Mouse (Mus musculus): ENCODE results near the gene Bhmt2. TPM values are rescaled to one million over a fixed set of nuclear protein-coding genes. Genes with fewer than 3 reads are reported as not detected.

Gene Bhmt2
- polyA plus RNA-seq, 1 experiment from 2014 or later, result 0.10 TPM

Other genes starting within 250 kb of the Bhmt2 start
- 3.4 and 3.6 TPM in 2 replicates for gene Jmy, start 174.5 kb downstream of the Bhmt2 start, polyA plus RNA-seq (2015; fragmentation: Nextera tagmentation; extraction: Ambion mirVana)
- gene Bhmt, start 36.3 kb downstream of the Bhmt2 start, polyA plus RNA-seq (2015; fragmentation: Nextera tagmentation; extraction: Ambion mirVana), result 0.11 and 2.4 TPM in 2 replicates
- gene Dmgdh, start 131 bp upstream of the Bhmt2 start, polyA plus RNA-seq (2015; fragmentation: Nextera tagmentation; extraction: Ambion mirVana), result 0.26 TPM in 1 of 2 replicates, not detected in the other
- gene Arsb, start 97.3 kb upstream of the Bhmt2 start, polyA plus RNA-seq (2015; fragmentation: Nextera tagmentation; extraction: Ambion mirVana), result 15.2 and 17.2 TPM in 2 replicates